Mouse (Mus musculus): ENCODE measurements around the gene Ncln. TPM values are rescaled to one million over a fixed set of nuclear protein-coding genes. Genes with fewer than 3 reads are reported as not detected.

Ncln gene
- total RNA-seq, 2 experiments from 2014 or later: 8.1 to 10.8 TPM

GRCm38 (mm10) chr10:81494260-81495041, 1.7 kb downstream of the Ncln start:
- ATAC-seq (replicated peaks; ENCODE audit: low FRiP score, poor library complexity, severe bottlenecking): no peak

GRCm38 (mm10) chr10:81493601-81494220, 2.5 kb downstream of the Ncln start:
- no peak for ATAC-seq (replicated peaks; ENCODE audit: low FRiP score, poor library complexity, severe bottlenecking)

GRCm38 (mm10) chr10:81492606-81493240, 3.5 kb downstream of the Ncln start:
- no peak for ATAC-seq (replicated peaks; ENCODE audit: low FRiP score, poor library complexity, severe bottlenecking)

GRCm38 (mm10) chr10:81491018-81491417, 5.2 kb downstream of the Ncln start:
- ATAC-seq (replicated peaks; ENCODE audit: low FRiP score, poor library complexity, severe bottlenecking): no peak

- ATAC-seq (replicated peaks; ENCODE audit: low FRiP score, poor library complexity, severe bottlenecking): no peak
These were observed 6.3 kb downstream of the Ncln start for GRCm38 (mm10) chr10:81489941-81490340.

GRCm38 (mm10) chr10:81488081-81488480, 8.1 kb downstream of the Ncln start:
- ATAC-seq (replicated peaks; ENCODE audit: low FRiP score, poor library complexity, severe bottlenecking): no peak

- no peak for ATAC-seq (replicated peaks; ENCODE audit: low FRiP score, poor library complexity, severe bottlenecking)
These were observed 9.7 kb downstream of the Ncln start for GRCm38 (mm10) chr10:81486496-81486895.

- ATAC-seq (replicated peaks; ENCODE audit: low FRiP score, poor library complexity, severe bottlenecking): no peak
These were observed 10.6 kb downstream of the Ncln start for GRCm38 (mm10) chr10:81485479-81486018.

- no peak for ATAC-seq (replicated peaks; ENCODE audit: low FRiP score, poor library complexity, severe bottlenecking)
These were observed 11.1 kb downstream of the Ncln start for GRCm38 (mm10) chr10:81485060-81485449.

- no peak for ATAC-seq (replicated peaks; ENCODE audit: low FRiP score, poor library complexity, severe bottlenecking)
These were observed 11.6 kb downstream of the Ncln start for GRCm38 (mm10) chr10:81484441-81485059.

GRCm38 (mm10) chr10:81483983-81484382, 12.2 kb downstream of the Ncln start:
- ATAC-seq (replicated peaks; ENCODE audit: low FRiP score, poor library complexity, severe bottlenecking): peak; percentile 53

- ATAC-seq (replicated peaks; ENCODE audit: low FRiP score, poor library complexity, severe bottlenecking): peak; percentile 58
These were observed 13.7 kb downstream of the Ncln start, which contains the start of gene Celf5 for GRCm38 (mm10) chr10:81482533-81482889. Gene Celf5 (minus strand): TSS chr10:81482709.

GRCm38 (mm10) chr10:81481605-81482532, 14.3 kb downstream of the Ncln start:
- ATAC-seq (replicated peaks; ENCODE audit: low FRiP score, poor library complexity, severe bottlenecking): no peak

- no peak for ATAC-seq (replicated peaks; ENCODE audit: low FRiP score, poor library complexity, severe bottlenecking)
These were observed 21.7 kb downstream of the Ncln start for GRCm38 (mm10) chr10:81474461-81474860.

GRCm38 (mm10) chr10:81473003-81473451, 23.2 kb downstream of the Ncln start:
- ATAC-seq (replicated peaks; ENCODE audit: low FRiP score, poor library complexity, severe bottlenecking): no peak

GRCm38 (mm10) chr10:81472403-81473002, 23.7 kb downstream of the Ncln start:
- ATAC-seq (replicated peaks; ENCODE audit: low FRiP score, poor library complexity, severe bottlenecking): no peak

- no peak for ATAC-seq (replicated peaks; ENCODE audit: low FRiP score, poor library complexity, severe bottlenecking)
These were observed 25.7 kb downstream of the Ncln start for GRCm38 (mm10) chr10:81470454-81470853.

- no peak for ATAC-seq (replicated peaks; ENCODE audit: low FRiP score, poor library complexity, severe bottlenecking)
These were observed 26.9 kb downstream of the Ncln start for GRCm38 (mm10) chr10:81469253-81469652.

Data from erythroblast, adult 5-6 weeks (primary cell).